Mouse (Mus musculus): Measurements from ENCODE around the gene Neurl1a. TPM values are rescaled to one million over a fixed set of nuclear protein-coding genes. Genes with fewer than 3 reads are reported as not detected.

Gene Neurl1a
- polyA plus RNA-seq, 1 experiment: 2.3 TPM

DNA sequence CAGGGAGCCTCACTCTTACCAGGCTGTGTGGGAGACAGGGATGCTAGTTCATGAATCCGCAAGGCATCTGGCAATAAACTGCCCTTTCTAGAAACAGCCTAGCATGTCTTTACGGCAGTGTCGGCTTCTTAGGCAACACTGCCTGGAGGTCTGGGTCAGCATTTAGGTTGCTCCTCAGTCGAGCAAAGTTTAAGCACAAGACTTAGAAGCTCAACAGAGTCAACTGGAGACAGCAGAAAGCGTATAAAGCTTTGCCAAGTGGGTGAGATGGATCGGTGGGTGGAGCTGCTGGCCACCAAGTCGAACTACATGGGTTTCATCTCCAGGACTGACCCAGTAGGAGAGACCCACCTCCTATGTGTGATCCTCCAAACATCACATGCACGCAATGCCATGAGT is 128.3 kb downstream of the Neurl1a start:
- H3K27ac ChIP-seq (ENCODE audit: insufficient read depth, low read depth, low read length): no peak overlapping the region
- H3K4me1 ChIP-seq (ENCODE audit: control insufficient read depth, insufficient read depth, low read length): peaks cover 16% of the 10 kb centered on the region
- DNase-seq: no peak
- no peaks in the 10 kb centered on the region for H3K27me3 ChIP-seq (replicated peaks; ENCODE audit: control insufficient read depth, insufficient read depth, low read length)
- no peaks in the 10 kb centered on the region for H3K36me3 ChIP-seq (ENCODE audit: control insufficient read depth, insufficient read depth, low read length)
- H3K4me3 ChIP-seq (ENCODE audit: insufficient read depth, low read depth, low read length): no peak overlapping the region
- TF ChIP-seq CTCF (conservative IDR thresholded peaks at IDR 0.05; ENCODE audit: insufficient read depth, insufficient read length, low read depth, low read length): no peak
- no peak for TF ChIP-seq POLR2A (IDR thresholded peaks at IDR 0.05; ENCODE audit: low read depth, low read length)
- 70% methylated on average over 8 of the region's 8 CpGs for WGBS

Other genes with a start within 250 kb of the Neurl1a start
- 0.11 and 0.31 TPM in 2 replicates for gene Ina, start 164.1 kb upstream of the Neurl1a start, polyA plus RNA-seq (2012; rRNA removed)
- 32.2 and 36.3 TPM in 2 replicates for gene Nt5c2, start 163.7 kb upstream of the Neurl1a start, polyA plus RNA-seq (2012; rRNA removed)
- gene Pcgf6, start 127.9 kb upstream of the Neurl1a start, polyA plus RNA-seq (2012; rRNA removed): 6.0 and 7.7 TPM in 2 replicates
- 1.6 and 1.8 TPM in 2 replicates for gene Taf5, start 111.1 kb upstream of the Neurl1a start, polyA plus RNA-seq (2012; rRNA removed)
- 323 and 617 TPM in 2 replicates for gene Usmg5, start 88.2 kb upstream of the Neurl1a start, polyA plus RNA-seq (2012; rRNA removed)
- 8.7 and 9.3 TPM in 2 replicates for gene Pdcd11, start 88.1 kb upstream of the Neurl1a start, polyA plus RNA-seq (2012; rRNA removed)
- 5.4 and 5.7 TPM in 2 replicates for gene Calhm2, start 40.5 kb upstream of the Neurl1a start, polyA plus RNA-seq (2012; rRNA removed)
- gene Calhm1, start 34.6 kb upstream of the Neurl1a start, polyA plus RNA-seq (2012; rRNA removed): not detected in 2 replicates
- not detected in 2 replicates for gene Calhm3, start 21.1 kb upstream of the Neurl1a start, polyA plus RNA-seq (2012; rRNA removed)